Mouse (Mus musculus) heart, postnatal 36 days (tissue): ENCODE measurements around the gene Gm49711. TPM values are rescaled to one million over a fixed set of nuclear protein-coding genes. Genes with fewer than 3 reads are reported as not detected.
"Not testable (repeated sequence)": the region's sequence is repeated elsewhere in the genome, so short reads cannot be mapped to it uniquely, and the experiment has no call there.

Experiments
- DNase-seq, 2 experiments: peaks; one replicate each; pipeline ENCODE4 v3.0.0; 2021 to 2022
- intact Hi-C: fragments of 180-260 bp; cut with DNase I; formaldehyde crosslinking; loops from one replicate; pipeline ENCODE4 v1.15.1; 2025
- total RNA-seq, 2 experiments: library from RNA; stranded (reverse); gene quantifications; 2 replicates each; pipeline ENCODE4 v1.2.3; 2021

Gm49711 gene
- total RNA-seq, 2 experiments from 2014 or later, result not detected

DNA sequence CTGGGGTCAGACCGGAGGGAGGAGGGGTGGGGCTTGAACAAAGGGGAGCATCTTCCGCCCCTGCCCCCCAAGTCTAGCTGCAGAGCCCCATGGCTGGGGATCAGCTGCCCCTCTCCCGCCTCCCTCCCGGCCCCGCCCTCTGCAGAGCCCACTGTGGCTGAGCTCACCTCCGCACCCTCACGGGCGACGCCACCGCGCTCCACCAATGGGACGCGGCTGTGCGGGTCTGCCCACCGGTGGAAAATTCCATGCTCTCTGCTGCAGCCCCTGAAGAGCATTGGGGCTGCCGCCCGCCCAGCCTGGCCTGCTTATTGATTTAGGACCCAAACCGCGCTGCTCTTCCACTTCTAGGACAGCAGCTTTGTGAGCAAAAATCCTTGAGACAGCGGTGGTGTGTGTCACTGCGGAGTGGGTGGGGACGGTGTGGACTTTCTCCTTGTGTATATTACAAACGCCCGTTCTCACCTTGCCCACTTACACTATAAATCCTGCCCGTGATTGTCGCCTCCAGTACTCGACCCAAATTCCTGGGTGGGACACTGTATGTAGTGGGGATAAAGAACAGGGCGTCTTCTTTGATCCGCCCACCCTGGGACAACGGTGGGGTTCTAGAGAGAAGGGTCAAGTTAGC is 100.5 kb downstream of the Gm49711 start:
- DNase-seq, result peak; percentile 34 to 47
- intact Hi-C loops, result loop anchor here (5.0 kb wide), 1 partner anchor 221 kb away; no protein-coding TSS in a partner anchor

GRCm38 (mm10) chr16:92159114-92159513 is 101.0 kb downstream of the Gm49711 start:
- intact Hi-C loops, result loop anchor here (5.0 kb wide), 1 partner anchor 222 kb away; no protein-coding TSS in a partner anchor

DNA sequence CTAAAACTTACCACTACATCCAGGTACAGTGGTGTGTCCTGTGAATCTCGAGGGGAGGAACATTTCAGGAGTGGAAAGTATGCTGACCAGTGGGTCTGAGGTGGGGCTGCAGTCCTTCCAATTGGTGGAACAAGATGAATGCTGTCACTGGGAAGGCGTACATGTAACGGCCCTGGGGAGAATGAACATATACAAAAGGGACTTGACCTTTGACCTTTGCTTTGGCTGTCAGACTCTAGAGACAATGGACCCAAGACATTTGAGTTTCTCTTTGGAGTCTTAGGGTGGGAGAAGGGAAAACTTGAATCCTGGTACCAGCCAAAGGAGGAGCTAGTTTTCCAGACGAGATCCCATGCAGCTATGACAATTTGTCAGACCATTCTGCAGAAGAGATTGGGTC is 104.2 kb downstream of the Gm49711 start:
- intact Hi-C loops, result no loop called here
- DNase-seq, result no peak

More at GRCm38 (mm10) chr16:92159114-92159513, 101.0 kb downstream of the Gm49711 start:
- DNase-seq, result no peak

GRCm38 (mm10) chr16:92163545-92163944 is 105.4 kb downstream of the Gm49711 start:
- DNase-seq, result no peak
- intact Hi-C loops, result no loop called here

DNA sequence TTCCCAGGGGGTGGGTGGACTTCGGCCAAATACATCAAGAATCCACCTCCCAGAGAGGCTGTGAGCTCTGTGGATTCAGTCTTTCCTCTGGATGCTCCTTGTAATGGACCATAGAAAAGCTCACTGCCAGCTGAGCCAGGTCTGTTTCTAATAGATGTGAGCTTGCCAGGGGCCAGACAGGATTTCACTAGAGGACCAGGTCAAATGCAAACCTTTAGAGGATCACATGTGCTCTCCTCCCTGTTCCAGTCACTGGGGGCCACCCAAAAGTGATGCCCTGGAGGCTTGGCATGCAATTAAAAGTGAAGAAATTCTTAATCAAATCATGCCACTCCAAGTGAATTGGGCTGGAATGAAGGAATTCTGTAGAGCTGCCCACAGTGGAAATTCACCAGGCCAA is 117.9 kb downstream of the Gm49711 start:
- intact Hi-C loops, result no loop called here
- DNase-seq, result no peak

DNA sequence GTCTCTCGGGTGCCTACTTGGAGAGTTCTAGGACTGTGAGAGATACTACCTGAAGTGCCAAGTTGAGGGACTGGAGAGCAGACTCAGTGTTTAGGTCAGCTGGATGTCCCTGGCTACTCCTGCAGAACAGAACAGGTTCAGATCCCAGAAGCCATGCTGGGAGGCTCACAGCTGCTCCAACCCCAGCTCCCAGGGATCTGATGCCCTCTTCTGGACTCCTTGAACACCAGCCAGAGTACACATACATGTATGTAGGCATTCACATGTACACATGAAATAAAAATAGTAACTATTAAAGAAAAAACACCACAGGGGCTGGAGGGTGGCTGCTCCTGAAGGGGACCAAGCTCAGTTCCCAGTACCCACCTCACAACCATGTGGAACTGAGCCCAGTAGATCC is 119.6 kb downstream of the Gm49711 start:
- intact Hi-C loops, result no loop called here
- no peak for DNase-seq

GRCm38 (mm10) chr16:92179306-92179705 is 121.2 kb downstream of the Gm49711 start:
- intact Hi-C loops, result no loop called here
- no peak for DNase-seq

DNA sequence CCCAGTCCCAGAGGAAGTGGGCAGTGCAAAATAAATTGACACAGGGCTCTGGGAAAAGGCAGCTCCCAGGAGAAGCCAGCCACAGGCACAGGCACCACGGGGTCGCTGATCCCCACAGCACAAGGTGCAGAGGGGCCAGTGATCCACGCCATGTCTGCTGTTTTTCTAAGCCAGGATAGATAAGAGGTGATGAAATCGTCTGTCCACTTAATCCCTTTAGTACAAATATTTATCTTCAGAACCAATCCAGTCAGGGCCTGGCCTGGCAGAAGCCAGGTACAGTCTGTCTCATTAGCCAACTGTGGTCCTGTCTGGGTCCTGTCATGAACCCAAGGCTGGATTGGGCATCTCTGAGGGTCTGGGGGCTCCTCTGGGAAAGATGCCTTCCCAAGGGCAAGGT is 125.4 kb downstream of the Gm49711 start:
- no peak for DNase-seq
- intact Hi-C loops, result no loop called here

DNA sequence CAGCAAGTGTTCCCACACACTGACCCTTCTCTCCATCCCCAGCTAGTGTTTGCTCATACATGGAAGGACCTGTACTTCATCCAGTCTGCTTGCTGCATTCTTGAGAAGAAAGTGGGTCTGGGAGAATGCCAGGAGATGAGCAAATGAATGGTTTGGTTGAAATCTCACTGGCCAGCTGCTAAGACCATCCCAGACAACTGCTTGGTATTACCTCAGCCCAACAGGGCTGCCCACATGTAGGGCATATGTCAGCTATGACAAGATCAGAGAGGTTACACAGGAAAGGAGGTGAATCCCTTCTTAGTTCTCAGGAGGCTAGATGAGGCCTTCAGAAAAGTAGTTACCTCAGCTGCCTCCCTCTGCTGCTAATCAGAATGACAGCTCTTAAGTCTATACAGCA is 132.5 kb downstream of the Gm49711 start:
- DNase-seq, result no peak
- intact Hi-C loops, result no loop called here

DNA sequence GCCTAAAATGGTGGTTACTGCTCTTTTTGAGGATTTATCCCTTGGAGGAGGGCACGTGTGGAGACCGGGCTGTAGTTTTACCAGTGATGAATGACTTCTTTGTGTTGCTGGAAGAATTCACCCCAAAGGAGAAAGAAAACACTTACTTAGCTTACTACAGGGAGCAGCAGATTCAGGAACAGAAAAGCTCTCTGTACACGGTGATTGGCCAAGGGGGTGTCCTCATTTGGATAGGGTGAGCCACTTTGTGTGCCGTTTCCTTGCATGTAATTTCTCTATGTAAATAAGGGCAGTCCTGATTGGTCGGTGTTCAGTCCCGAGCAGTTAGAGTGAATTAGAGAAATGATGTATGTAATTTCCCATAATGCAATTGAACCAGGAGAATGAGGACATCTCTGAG is 137.0 kb downstream of the Gm49711 start:
- no peak for DNase-seq
- intact Hi-C loops, result no loop called here

DNA sequence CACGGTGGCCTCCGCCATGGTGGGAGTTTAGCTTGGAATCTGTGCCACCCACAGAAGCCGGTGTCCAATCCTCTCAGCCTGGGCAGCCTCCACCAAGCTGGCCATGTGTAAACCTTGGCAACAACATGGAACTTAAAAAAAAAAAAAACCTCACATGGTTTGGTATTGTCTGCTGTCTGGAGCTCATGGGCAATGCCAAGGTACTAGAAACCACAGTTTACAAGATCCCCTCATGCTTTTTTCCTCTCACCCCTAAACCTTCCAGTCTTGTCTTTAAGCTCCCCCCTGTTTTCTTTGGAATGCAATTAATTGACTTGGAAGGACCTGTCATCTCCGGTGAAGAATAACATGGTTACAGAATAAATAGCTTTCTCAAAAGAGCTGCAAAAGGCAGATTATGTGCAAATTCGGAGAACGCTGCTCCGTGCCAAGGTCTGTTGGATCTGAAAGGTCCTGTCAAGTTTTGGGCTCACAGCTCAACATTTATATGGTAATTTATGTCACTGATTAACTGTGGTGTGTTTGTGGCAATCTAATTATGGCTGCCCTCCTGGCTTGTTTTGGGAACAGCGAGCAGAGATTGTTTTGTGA is 138.7 kb downstream of the Gm49711 start:
- intact Hi-C loops, result no loop called here
- no peak for DNase-seq

GRCm38 (mm10) chr16:92200615-92201014 is 142.5 kb downstream of the Gm49711 start:
- DNase-seq, result no peak

DNA sequence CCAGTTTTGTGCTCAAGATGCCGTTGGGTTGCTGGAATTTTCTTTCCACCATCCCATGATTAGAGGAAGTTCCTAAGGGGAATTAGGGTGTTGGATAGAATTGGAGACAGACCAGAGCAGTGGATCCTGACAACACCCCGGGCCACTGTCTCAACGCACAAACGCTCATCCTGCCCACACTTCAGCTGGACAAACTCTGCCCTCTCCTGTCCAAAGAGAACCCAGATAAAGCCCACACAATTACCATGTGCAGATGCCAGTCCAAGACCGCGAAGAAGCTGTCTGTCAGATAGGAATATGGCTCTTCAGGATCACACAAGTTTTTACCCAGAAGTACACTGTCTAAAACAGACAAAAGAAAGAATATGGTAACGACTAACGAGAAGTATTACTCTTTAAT is 145.5 kb downstream of the Gm49711 start:
- intact Hi-C loops, result no loop called here
- DNase-seq, result no peak

More at GRCm38 (mm10) chr16:92200615-92201014, 142.5 kb downstream of the Gm49711 start:
- intact Hi-C loops, result no loop called here

- intact Hi-C loops, result no loop called here
Observed at GRCm38 (mm10) chr16:92209291-92209781, 151.2 kb downstream of the Gm49711 start.

DNA sequence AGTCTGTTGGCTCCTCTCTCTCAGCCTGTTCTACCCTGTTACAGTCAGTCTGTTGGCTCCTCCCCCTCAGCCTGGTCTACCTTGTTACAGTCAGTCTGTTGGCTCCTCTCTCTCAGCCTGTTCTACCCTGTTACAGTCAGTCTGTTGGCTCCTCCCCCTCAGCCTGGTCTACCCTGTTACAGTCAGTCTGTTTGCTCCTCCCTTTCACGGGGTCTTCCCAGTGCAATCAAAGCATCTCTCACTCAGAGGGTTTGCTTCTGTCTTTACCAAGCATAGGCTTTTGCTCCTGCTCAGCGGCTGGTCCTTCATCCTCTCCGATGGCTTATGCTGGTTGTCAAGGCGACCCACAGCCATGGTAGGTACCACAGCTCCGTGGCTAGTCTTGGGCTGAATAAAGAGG is 152.2 kb downstream of the Gm49711 start:
- DNase-seq, intact Hi-C loops: not testable (repeated sequence)

More at GRCm38 (mm10) chr16:92209291-92209781, 151.2 kb downstream of the Gm49711 start:
- DNase-seq, result no peak

DNA sequence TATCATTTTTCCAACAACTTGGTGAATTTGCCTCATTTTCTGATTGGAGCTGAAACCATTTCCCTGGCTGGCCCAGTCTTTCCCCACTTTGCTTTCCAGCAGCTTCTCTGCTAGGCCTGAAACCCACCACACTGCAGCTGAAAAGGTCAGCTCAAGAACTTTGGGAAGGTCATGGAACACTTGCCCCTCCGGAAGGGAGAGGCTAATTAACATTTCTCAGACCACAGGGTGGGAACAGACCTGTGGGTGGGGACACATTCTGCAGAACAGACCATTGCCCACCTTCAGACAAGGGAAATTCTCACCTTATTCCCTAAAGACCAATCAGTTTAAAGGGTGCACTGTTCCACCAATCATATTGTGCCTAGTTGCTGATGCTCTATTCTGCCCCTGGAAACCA is 155.8 kb downstream of the Gm49711 start:
- DNase-seq, intact Hi-C loops: not testable (repeated sequence)

DNA sequence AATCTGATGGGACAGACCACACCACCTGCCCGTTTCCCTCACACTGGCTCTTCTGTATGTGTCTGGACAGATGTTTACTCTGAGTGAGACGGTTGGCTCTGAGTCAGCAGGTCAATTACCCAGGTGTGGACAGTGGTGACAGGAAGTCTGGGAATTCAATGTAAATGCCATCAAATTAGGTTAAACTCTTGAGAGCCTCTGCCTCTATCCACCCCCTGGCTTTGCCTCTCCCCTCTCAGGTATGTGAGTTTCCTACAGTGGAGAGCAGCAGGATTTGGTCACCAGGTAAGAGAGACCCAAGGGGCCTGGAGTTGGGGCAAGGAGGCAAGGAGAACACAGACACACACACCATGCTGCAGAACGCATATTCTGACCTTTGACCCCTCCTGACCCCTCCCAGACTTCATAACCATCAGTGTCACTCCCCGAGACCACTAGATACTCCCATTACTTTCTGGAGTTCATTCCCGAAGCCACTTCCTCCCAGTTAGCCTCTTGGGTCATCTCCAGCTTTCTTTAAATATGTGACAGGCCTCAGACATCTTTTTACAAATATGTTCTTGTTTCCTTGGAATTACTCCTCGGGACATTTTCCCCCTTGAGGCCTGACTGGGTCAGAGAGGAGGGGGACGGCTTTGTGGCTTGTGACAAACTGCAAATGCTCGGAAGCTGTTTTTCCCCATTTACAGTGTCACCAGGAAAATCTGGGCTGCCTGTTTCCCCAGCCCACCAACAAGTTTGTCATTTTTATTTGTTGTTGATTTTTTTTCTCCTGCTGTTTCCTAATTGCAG is 157.7 kb downstream of the Gm49711 start:
- intact Hi-C loops, result no loop called here
- DNase-seq, result peak in 1 of 2 experiments; percentile 12

DNA sequence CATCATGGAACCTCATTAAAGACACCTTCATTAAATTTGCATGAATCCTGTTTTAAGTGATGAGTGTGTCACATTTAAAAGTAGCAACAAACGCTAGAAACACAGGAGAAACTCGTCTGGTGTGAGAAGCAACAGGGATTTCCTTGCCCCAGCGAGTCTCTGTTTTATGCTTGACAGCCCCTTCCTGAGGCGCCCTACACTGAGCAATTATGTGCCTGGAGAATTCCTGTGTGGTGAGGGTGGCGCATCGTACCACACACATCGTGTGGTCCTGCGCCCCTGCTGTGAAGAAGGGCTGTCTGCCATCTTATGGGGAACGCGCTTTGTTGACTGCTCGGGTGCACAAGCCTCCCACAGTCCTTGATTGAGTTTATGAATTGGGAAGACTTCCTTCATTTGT is 162.6 kb downstream of the Gm49711 start:
- intact Hi-C loops, result no loop called here
- no peak for DNase-seq

GRCm38 (mm10) chr16:92228332-92228919 is 170.3 kb downstream of the Gm49711 start:
- no peak for DNase-seq
- intact Hi-C loops, result no loop called here

GRCm38 (mm10) chr16:92230476-92230931 is 172.4 kb downstream of the Gm49711 start:
- no peak for DNase-seq
- intact Hi-C loops, result no loop called here

GRCm38 (mm10) chr16:92234530-92234929 is 176.4 kb downstream of the Gm49711 start:
- DNase-seq, result no peak
- intact Hi-C loops, result no loop called here
